Mouse (Mus musculus): ENCODE results near the gene Kcnrg.
"Not testable (repeated sequence)": the region's sequence is repeated elsewhere in the genome, so short reads cannot be mapped to it uniquely, and the experiment has no call there.

Kcnrg gene

DNA sequence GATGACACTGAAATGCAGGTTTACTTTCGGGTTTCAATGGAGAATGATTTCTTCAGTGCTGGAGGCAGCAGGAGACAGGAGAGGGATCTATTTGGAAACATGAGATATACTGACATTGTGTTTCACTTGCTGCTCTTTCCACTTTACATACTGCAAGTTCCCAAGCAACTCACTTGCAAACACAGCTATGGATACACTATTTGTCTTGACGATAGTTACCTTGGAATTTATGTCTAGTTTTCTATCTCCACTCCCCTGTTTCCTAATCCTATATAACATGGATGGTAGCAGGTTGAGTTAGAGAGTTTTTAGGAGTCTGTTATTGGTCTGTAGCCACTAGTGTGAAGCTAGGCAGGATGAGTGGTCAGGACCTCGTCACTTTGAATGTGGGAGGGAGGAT, at the start of gene Kcnrg:
TSS of gene Kcnrg (plus strand) at position 301 of the 400 bp plus-strand sequence.
- DNase-seq = no peak

- DNase-seq = no peak
Observed at GRCm38 (mm10) chr14:61558901-61559300, 48.4 kb upstream of the Kcnrg start.

DNA sequence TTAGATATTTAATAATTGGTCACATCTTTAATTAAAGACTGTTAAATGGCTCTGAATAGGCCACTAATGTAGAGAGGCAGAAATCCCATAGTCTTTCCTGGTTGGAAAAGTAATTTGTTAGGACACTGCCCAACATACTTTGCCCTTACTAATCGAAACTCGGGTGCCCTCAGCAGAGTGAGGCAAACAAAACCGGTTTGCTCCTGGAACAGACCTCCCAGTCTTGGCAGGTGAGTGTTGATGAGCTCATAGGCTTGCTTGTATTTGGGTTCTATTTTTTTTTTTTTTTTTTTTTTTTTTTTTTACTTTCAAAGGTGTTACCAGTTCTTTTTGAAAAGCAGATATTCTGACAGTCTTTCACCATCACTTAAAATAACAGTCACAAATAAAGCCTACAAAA, 47.4 kb upstream of the Kcnrg start:
- DNase-seq = peak; percentile 58

- DNase-seq = not testable (repeated sequence)
Observed at GRCm38 (mm10) chr14:61566211-61566610, 41.0 kb upstream of the Kcnrg start.

GRCm38 (mm10) chr14:61569344-61569743, 37.9 kb upstream of the Kcnrg start:
- DNase-seq = peak; percentile 48

- peak; percentile 90 for DNase-seq
Observed at GRCm38 (mm10) chr14:61571366-61571765, 35.9 kb upstream of the Kcnrg start.

- peak; percentile 85 for DNase-seq
Observed at GRCm38 (mm10) chr14:61572131-61572530, 35.1 kb upstream of the Kcnrg start.

- DNase-seq = no peak
Observed at GRCm38 (mm10) chr14:61575066-61575465, 32.2 kb upstream of the Kcnrg start.

DNA sequence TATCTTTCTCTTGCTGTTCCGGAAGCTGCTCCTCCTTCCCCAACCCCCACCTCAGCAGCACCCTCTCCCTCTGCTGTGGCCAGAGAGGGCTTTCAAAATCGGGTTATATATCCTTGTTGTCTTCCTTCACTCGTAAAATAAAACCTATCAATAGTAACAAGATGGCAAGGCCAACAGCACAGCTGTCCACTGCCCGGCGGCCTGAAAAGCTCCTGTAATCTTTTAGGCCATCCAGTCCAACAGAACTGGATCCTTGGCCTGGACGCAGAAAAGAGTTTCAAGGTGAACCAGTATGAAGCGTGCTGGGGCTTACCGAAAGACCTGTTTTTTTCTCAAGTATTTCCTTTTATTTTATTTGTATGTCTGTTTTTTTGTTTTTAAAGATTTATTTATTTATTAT, 31.3 kb upstream of the Kcnrg start:
- DNase-seq = no peak

DNA sequence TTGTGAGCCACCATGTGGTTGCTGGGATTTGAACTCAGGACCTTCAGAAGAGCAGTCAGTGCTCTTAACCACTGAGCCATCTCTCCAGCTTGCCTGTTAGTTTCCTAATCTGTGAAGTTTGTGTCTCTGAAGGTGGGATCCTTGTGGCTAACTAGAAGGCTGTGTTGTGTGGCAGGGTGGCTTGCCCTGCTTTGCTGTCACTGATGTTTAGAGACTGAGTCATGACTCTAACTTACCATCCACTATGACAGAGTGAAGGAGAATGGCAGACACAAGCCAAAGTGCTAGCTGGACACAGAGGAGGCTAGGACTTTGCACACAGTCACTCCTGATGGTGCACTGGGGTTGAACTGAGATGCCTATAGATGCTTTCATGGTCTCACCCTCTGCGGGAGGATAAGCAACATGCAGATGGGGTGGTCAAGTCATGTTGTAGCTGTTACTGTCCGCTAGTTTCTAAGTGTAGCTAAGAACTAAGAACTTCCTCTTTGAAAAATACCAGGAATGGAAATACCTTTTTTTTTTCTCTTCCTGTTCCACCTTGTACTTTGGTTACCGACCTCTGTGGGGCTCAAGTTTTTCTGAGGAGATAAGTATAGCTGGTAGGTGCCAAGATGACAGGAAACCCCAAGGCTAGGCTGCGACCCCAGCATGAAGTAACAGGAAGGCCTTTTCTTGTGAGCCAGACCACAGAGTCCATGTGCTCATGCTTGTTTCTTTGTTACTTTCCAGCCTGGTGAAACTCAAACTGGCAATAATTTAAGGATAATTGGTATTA, 17.8 kb upstream of the Kcnrg start:
- DNase-seq = no peak

- no peak for DNase-seq
Observed at GRCm38 (mm10) chr14:61596719-61597426, 10.4 kb upstream of the Kcnrg start.

DNA sequence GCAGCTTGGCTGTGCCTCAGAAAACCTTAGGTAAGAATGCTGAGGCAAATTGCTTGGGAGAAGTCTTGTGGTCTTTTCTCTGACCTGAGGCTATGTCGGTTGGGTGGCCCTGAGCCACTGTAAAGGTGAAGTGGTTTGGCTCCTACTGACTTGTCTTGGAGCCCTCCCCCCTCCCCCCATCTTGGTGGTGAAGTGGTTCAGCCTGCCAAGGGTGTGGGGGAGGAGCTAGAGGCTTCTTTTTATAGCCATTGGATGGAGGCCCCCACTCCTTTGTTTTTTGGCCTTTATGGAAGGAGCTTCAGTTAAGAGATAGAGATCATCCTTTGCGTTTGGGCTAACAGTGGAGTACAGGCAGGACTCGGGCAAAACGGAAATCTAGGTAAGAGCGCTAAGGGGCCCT, 9.3 kb upstream of the Kcnrg start, which contains the start of gene Trim13:
TSS of gene Trim13 (plus strand) at position 280 of the 400 bp plus-strand sequence.
- DNase-seq = no peak

DNA sequence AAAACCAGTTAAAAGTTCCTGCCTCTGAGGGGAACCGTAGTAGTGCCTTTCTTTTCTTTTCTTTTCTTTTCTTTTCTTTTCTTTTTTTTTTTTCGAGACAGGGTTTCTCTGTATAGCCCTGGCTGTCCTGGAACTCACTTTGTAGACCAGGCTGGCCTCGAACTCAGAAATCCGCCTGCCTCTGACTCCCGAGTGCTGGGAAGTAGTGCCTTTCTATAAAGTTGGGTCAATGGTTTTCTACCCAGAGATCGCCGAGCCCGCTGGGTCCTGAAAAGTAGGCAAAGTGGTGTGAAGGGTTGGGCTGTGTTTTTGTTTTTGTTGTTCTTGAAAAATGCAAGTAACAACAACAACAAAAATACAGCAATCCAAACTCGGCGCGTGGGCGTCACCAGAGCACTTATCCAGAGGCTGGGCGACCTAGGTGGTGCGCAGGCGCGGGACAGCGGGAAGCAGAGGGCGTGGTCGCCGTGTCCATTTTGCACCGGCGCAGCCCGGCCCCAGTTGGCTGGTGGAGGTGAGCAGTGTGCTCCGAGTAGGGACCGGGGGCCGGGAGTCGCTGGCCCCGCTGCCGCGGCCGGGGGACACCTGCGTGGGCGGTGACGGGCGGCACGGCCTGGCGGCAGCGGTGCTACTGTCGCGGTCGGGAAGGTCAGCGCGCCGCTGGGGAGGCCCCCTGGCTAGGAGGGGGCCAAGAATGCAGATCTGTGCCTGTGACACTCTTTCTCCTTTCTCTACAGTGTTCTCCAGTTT, 8.0 kb upstream of the Kcnrg start:
- DNase-seq = peak; percentile 95

- DNase-seq = no peak
Observed at GRCm38 (mm10) chr14:61601348-61601747, 5.9 kb upstream of the Kcnrg start.

- DNase-seq = no peak
Observed at GRCm38 (mm10) chr14:61603069-61603755, 4.0 kb upstream of the Kcnrg start.

DNA sequence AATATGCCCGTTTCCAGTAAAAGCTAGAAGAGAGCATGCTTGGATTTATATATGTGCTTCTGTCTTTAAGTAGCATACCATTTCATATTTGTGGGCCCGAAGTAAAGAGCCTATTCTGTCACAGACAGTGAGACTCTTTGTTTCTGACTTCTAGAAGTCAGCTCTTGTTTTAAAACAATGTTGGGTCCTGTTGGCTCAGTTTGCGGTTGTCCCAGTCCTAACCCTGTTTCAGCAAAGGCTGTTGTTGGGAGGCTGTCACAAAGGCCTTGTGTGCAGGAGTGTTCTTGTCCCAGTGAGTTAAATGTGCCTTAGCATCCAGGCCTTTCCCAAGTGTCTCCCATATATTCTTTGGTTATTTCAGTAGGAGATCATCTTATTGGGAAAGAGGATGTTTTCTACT, 3.2 kb upstream of the Kcnrg start:
- DNase-seq = peak; percentile 1

GRCm38 (mm10) chr14:61606088-61606487, 1.2 kb upstream of the Kcnrg start:
- not testable (repeated sequence) for DNase-seq

GRCm38 (mm10) chr14:61611766-61612165, 4.5 kb downstream of the Kcnrg start:
- DNase-seq = peak; percentile 92

GRCm38 (mm10) chr14:61613319-61613718, 6.1 kb downstream of the Kcnrg start:
- no peak for DNase-seq

DNA sequence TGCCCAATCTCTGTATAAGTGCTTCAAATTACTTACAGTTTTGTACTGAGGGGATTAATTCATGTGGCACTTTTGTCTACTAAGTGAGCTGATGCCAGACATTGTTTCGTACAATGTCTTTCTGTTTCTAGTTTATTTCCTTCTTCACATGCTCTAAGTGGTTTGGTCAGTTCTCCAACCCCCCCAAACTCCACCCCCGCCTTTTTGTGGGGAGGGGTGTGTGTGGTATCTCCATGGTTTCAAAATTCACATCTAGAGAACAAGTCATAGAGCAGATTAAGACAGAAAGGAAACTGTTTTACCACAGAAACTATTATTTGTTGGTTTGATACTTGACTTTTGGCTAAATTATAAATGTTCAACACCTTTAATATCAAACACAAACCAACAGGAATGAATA, 13.1 kb downstream of the Kcnrg start:
- DNase-seq = no peak

DNA sequence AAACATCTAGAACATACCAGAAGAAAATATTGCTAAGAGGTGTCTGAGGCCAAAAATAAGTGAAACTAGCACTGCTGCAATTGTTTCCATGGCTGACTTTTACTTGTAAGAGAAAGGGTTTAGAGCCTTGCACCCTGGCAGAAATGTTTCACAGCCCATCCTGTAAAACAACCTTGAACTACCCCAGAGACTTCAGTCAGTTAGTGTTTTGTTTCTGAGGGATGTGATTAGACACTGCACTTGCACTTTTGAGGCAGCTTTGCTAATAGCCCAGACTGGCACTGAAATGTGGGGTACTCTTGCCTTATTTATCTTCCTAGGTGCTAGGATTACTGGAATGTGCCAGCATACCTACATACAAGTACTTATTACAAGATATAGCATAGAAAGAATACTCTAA, 28.7 kb downstream of the Kcnrg start:
- no peak for DNase-seq

GRCm38 (mm10) chr14:61642668-61643067, 35.4 kb downstream of the Kcnrg start:
- DNase-seq = no peak

GRCm38 (mm10) chr14:61645547-61645946, 38.3 kb downstream of the Kcnrg start:
- DNase-seq = no peak
